Mouse (Mus musculus): Measurements from ENCODE around the gene Ckm. TPM values are rescaled to one million over a fixed set of nuclear protein-coding genes. Genes with fewer than 3 reads are reported as not detected.

Ckm gene
- polyA plus RNA-seq, 1 experiment from 2014 or later: 3.8 TPM

DNA sequence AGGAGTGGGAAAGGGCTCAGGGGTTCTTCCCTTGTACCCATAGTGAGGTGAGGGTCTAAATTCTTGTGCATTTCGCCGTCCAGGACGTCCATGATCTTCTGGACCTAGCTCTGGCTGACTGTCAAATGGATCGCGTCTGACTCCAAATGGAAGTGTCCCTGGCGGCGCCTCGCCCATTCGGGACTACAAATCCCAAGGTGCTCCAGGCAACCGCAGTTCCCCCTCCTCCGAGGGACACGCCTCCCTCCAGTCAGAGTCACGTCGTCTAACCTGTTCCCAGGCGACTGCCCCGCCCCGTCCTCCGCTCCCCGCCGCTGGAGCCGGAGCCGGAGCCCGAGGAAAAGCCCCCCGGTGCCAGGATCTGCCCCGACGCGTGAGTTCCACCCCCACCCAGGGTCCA, 43.6 kb upstream of the Ckm start:
- H3K4me1 ChIP-seq (ENCODE audit: control insufficient read depth, insufficient read depth, low read length): peaks cover 13% of the 10 kb centered on the region

DNA sequence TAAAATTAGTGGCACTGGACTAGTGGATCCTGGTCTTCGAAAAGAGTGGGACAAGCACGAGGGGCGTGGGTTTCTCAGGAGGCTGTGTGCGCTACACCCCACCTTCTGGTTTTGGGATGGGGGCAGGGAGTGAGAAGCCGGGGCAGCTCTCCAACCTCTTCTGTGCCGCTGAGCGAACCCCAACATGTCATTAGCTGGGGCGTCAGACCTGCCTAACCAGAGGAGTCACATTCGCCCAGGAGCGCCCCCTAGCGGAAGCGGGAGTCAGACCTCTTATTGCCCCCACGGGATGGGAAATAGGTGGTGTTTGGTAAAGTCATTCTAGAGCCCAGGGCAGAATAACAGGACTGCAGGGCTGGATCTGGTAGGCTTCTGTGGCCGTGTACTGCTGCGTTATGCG, 42.9 kb upstream of the Ckm start:
- H3K4me3 ChIP-seq (ENCODE audit: low read depth, low read length): peak overlapping the region; percentile 68
- peaks cover 5% of the 10 kb centered on the region; the same call in 1 of the 2 replicates for H3K36me3 ChIP-seq (ENCODE audit: control insufficient read depth, insufficient read depth, low read length)
- H3K9me3 ChIP-seq (ENCODE audit: control insufficient read depth, low read length): no peaks in the 10 kb centered on the region
- 12% methylated on average over 16 of the region's 16 CpGs for WGBS
- peak overlapping the region; percentile 40; the same call in 1 of the 2 replicates for H3K9ac ChIP-seq (ENCODE audit: low read length)
- peak; percentile 82 for DNase-seq (ENCODE audit: low spot score)
- no peak overlapping the region for H3K27ac ChIP-seq (replicated peaks; ENCODE audit: low read depth, low read length)
- H3K4me1 ChIP-seq (ENCODE audit: control insufficient read depth, insufficient read depth, low read length): peaks cover 13% of the 10 kb centered on the region
- ATAC-seq (ENCODE audit: insufficient number of reproducible peaks, low FRiP score, low TSS enrichment, low read depth): no peak
- H3K27me3 ChIP-seq (ENCODE audit: control insufficient read depth, insufficient read depth, low read length): 0 out of 2 replicates have a peak, but pooled peaks cover 2% of the 10 kb centered on the region
- peak overlapping the region; percentile 91 for H3K4me2 ChIP-seq (ENCODE audit: low read depth, severe bottlenecking)

More for the DNA sequence above, 43.6 kb upstream of the Ckm start:
- peak overlapping the region; percentile 91 for H3K4me2 ChIP-seq (ENCODE audit: low read depth, severe bottlenecking)
- H3K4me3 ChIP-seq (ENCODE audit: low read depth, low read length): peak overlapping the region; percentile 68
- peak overlapping the region; percentile 40 for H3K9ac ChIP-seq (ENCODE audit: low read length)
- no peak overlapping the region for H3K27ac ChIP-seq (replicated peaks; ENCODE audit: low read depth, low read length)
- 0 out of 2 replicates have a peak, but pooled peaks cover 2% of the 10 kb centered on the region for H3K27me3 ChIP-seq (ENCODE audit: control insufficient read depth, insufficient read depth, low read length)
- no peaks in the 10 kb centered on the region for H3K9me3 ChIP-seq (ENCODE audit: control insufficient read depth, low read length)
- DNase-seq (ENCODE audit: low spot score) (peak; percentile 92), ATAC-seq (ENCODE audit: insufficient number of reproducible peaks, low FRiP score, low TSS enrichment, low read depth) (peak; percentile 71; the same call in 1 of the 2 replicates)
- 0% methylated on average over 27 of the region's 27 CpGs for WGBS
- H3K36me3 ChIP-seq (ENCODE audit: control insufficient read depth, insufficient read depth, low read length): peaks cover 5% of the 10 kb centered on the region; the same call in 1 of the 2 replicates

DNA sequence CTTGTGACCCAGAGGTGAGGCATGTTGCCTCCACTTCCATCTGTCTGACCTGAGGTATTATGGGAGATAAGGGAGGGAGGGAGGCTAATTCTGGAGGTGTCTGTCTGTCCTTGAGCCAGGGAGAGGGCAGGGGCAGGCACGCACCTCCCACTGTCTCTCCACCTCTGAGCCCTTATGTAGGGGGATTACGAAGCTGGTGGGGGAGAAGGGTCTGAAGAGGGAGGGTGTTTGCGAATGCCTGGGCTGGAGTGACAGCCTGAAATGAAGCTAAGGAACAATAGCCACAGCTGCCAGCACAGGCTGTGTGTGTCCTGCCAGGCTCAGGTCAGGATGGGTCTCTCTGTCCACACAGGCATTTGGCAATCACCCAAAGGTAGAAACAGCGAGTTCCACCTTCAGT, 42.3 kb upstream of the Ckm start:
- H3K4me2 ChIP-seq (ENCODE audit: low read depth, severe bottlenecking): no peak overlapping the region
- peaks cover 13% of the 10 kb centered on the region for H3K4me1 ChIP-seq (ENCODE audit: control insufficient read depth, insufficient read depth, low read length)
- 0 out of 2 replicates have a peak, but pooled peaks cover 2% of the 10 kb centered on the region for H3K27me3 ChIP-seq (ENCODE audit: control insufficient read depth, insufficient read depth, low read length)
- H3K36me3 ChIP-seq (ENCODE audit: control insufficient read depth, insufficient read depth, low read length): peaks cover 3% of the 10 kb centered on the region; the same call in 1 of the 2 replicates
- H3K4me3 ChIP-seq (ENCODE audit: low read depth, low read length): no peak overlapping the region; the same call in 1 of the 2 replicates
- WGBS: 68% methylated on average over 4 of the region's 4 CpGs
- H3K27ac ChIP-seq (replicated peaks; ENCODE audit: low read depth, low read length): no peak overlapping the region
- no peak for DNase-seq (ENCODE audit: low spot score)
- H3K9me3 ChIP-seq (ENCODE audit: control insufficient read depth, low read length): no peaks in the 10 kb centered on the region
- ATAC-seq (ENCODE audit: insufficient number of reproducible peaks, low FRiP score, low TSS enrichment, low read depth): no peak
- H3K9ac ChIP-seq (ENCODE audit: low read length): no peak overlapping the region

GRCm38 (mm10) chr7:19363881-19364280, 40.7 kb upstream of the Ckm start:
- Histone ChIP-seq H3K27ac (replicated peaks; ENCODE audit: low read depth, low read length) (no peak overlapping the region), H3K4me2 (ENCODE audit: low read depth, severe bottlenecking) (no peak overlapping the region), H3K36me3 (ENCODE audit: control insufficient read depth, insufficient read depth, low read length) (no peaks in the 10 kb centered on the region), H3K9me3 (ENCODE audit: control insufficient read depth, low read length) (no peaks in the 10 kb centered on the region), H3K4me3 (ENCODE audit: low read depth, low read length) (no peak overlapping the region), H3K4me1 (ENCODE audit: control insufficient read depth, insufficient read depth, low read length) (peaks cover 10% of the 10 kb centered on the region), H3K27me3 (ENCODE audit: control insufficient read depth, insufficient read depth, low read length) (0 out of 2 replicates have a peak, but pooled peaks cover 2% of the 10 kb centered on the region), H3K9ac (ENCODE audit: low read length) (no peak overlapping the region)
- DNase-seq (ENCODE audit: low spot score): peak; percentile 80
- 1% methylated on average over 18 of the region's 18 CpGs for WGBS
- ATAC-seq (ENCODE audit: insufficient number of reproducible peaks, low FRiP score, low TSS enrichment, low read depth): no peak

GRCm38 (mm10) chr7:19365376-19365775, 39.2 kb upstream of the Ckm start:
- DNase-seq (ENCODE audit: low spot score): no peak
- H3K9me3 ChIP-seq (ENCODE audit: control insufficient read depth, low read length): no peaks in the 10 kb centered on the region
- WGBS: 75% methylated on average over 4 of the region's 4 CpGs

GRCm38 (mm10) chr7:19368380-19368779, 36.2 kb upstream of the Ckm start:
- DNase-seq (ENCODE audit: low spot score): peak; percentile 70
- 19% methylated on average over 16 of the region's 16 CpGs for WGBS
- no peak overlapping the region for H3K4me2 ChIP-seq (ENCODE audit: low read depth, severe bottlenecking)
- H3K36me3 ChIP-seq (ENCODE audit: control insufficient read depth, insufficient read depth, low read length): no peaks in the 10 kb centered on the region
- H3K27me3 ChIP-seq (ENCODE audit: control insufficient read depth, insufficient read depth, low read length): 0 out of 2 replicates have a peak, but pooled peaks cover 4% of the 10 kb centered on the region
- no peak for ATAC-seq (ENCODE audit: insufficient number of reproducible peaks, low FRiP score, low TSS enrichment, low read depth)
- H3K27ac ChIP-seq (replicated peaks; ENCODE audit: low read depth, low read length): no peak overlapping the region
- H3K9ac ChIP-seq (ENCODE audit: low read length): no peak overlapping the region
- peaks cover 4% of the 10 kb centered on the region; the same call in 1 of the 2 replicates for H3K4me1 ChIP-seq (ENCODE audit: control insufficient read depth, insufficient read depth, low read length)
- H3K9me3 ChIP-seq (ENCODE audit: control insufficient read depth, low read length): no peaks in the 10 kb centered on the region
- H3K4me3 ChIP-seq (ENCODE audit: low read depth, low read length): no peak overlapping the region

More at GRCm38 (mm10) chr7:19365376-19365775, 39.2 kb upstream of the Ckm start:
- Histone ChIP-seq H3K36me3 (ENCODE audit: control insufficient read depth, insufficient read depth, low read length) (no peaks in the 10 kb centered on the region), H3K4me2 (ENCODE audit: low read depth, severe bottlenecking) (no peak overlapping the region), H3K27ac (replicated peaks; ENCODE audit: low read depth, low read length) (no peak overlapping the region), H3K4me1 (ENCODE audit: control insufficient read depth, insufficient read depth, low read length) (peaks cover 14% of the 10 kb centered on the region), H3K9ac (ENCODE audit: low read length) (no peak overlapping the region), H3K4me3 (ENCODE audit: low read depth, low read length) (no peak overlapping the region), H3K27me3 (ENCODE audit: control insufficient read depth, insufficient read depth, low read length) (0 out of 2 replicates have a peak, but pooled peaks cover 6% of the 10 kb centered on the region)
- ATAC-seq (ENCODE audit: insufficient number of reproducible peaks, low FRiP score, low TSS enrichment, low read depth): no peak

DNA sequence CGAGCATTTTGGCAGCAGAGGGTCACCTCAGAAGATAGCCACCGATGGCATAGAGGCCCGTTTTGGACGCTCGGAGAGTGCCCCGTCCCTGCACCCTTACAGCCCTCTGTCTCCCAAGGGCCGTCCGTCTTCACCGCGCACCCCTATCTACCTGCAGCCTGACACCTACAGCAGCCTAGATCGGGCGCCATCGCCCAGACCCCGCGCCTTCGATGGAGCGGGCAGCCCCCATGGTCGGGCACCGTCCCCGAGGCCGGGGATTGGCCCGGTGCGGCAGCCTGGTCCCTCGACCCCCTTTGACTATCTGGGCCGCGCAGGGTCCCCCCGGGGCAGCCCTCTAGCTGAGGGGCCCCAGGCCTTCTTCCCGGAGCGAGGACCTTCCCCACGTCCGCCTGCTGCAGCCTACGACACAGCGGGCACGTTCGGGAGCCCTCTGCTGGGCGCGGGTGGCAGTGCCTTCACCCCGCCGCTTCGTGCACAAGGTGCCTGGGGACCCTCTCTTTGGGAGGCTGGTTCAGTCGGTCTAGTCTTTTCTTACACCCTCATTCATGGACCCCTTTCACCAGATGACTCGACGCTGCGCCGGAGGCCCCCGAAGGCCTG, 34.7 kb upstream of the Ckm start:
- Histone ChIP-seq H3K9me3 (ENCODE audit: control insufficient read depth, low read length) (no peaks in the 10 kb centered on the region), H3K27ac (replicated peaks; ENCODE audit: low read depth, low read length) (no peak overlapping the region), H3K4me2 (ENCODE audit: low read depth, severe bottlenecking) (peak overlapping the region; percentile 58), H3K9ac (ENCODE audit: low read length) (peak overlapping the region; percentile 48), H3K27me3 (ENCODE audit: control insufficient read depth, insufficient read depth, low read length) (0 out of 2 replicates have a peak, but pooled peaks cover 4% of the 10 kb centered on the region), H3K4me1 (ENCODE audit: control insufficient read depth, insufficient read depth, low read length) (peaks cover 4% of the 10 kb centered on the region; the same call in 1 of the 2 replicates), H3K36me3 (ENCODE audit: control insufficient read depth, insufficient read depth, low read length) (no peaks in the 10 kb centered on the region), H3K4me3 (ENCODE audit: low read depth, low read length) (peak overlapping the region; percentile 29)
- 15% methylated on average over 46 of the region's 46 CpGs for WGBS
- 0 out of 2 replicates have a peak, but pooled peaks have one; percentile 40 for ATAC-seq (ENCODE audit: insufficient number of reproducible peaks, low FRiP score, low TSS enrichment, low read depth)
- peak; percentile 81 for DNase-seq (ENCODE audit: low spot score)

DNA sequence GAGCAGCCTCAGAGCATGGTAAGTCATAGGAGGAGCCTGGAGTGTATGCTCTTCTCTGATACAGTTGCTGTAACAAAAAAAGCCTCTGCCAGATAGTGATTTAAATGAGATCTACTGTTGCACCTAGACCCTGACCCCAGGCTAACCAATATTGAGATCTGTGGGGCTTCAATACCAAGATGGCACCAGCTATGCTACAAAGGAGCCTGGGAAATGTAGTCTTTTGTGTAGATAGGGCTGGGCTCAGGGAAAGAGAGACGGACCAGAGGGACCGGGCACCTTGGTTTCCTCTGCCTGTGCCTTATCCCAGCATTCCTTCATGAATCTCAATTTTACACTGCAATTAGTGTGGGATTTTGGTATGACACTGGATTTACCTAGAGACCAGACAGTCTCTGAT, 31.2 kb upstream of the Ckm start:
- H3K36me3 ChIP-seq (ENCODE audit: control insufficient read depth, insufficient read depth, low read length): no peaks in the 10 kb centered on the region
- no peak overlapping the region for H3K27ac ChIP-seq (replicated peaks; ENCODE audit: low read depth, low read length)
- H3K27me3 ChIP-seq (ENCODE audit: control insufficient read depth, insufficient read depth, low read length): 0 out of 2 replicates have a peak, but pooled peaks cover 4% of the 10 kb centered on the region
- no peak for DNase-seq (ENCODE audit: low spot score)
- H3K9me3 ChIP-seq (ENCODE audit: control insufficient read depth, low read length): no peaks in the 10 kb centered on the region
- no peak for ATAC-seq (ENCODE audit: insufficient number of reproducible peaks, low FRiP score, low TSS enrichment, low read depth)
- H3K4me1 ChIP-seq (ENCODE audit: control insufficient read depth, insufficient read depth, low read length): peaks cover 4% of the 10 kb centered on the region; the same call in 1 of the 2 replicates
- WGBS: 86% methylated on average over 2 of the region's 2 CpGs
- H3K9ac ChIP-seq (ENCODE audit: low read length): no peak overlapping the region
- no peak overlapping the region for H3K4me3 ChIP-seq (ENCODE audit: low read depth, low read length)
- H3K4me2 ChIP-seq (ENCODE audit: low read depth, severe bottlenecking): no peak overlapping the region

Data from limb, embryonic 11.5 days (tissue).